Mouse (Mus musculus): ENCODE results near the gene Ttc30b.
"Not testable (repeated sequence)": the region's sequence is repeated elsewhere in the genome, so short reads cannot be mapped to it uniquely, and the experiment has no call there.

Ttc30b gene

GRCm38 (mm10) chr2:75938117-75939063 is at the start of gene Ttc30b:
Ttc30b (minus strand) TSS chr2:75938585.
- DNase-seq, result peak; percentile 94

GRCm38 (mm10) chr2:75987739-75988138 is 49.4 kb upstream of the Ttc30b start:
- DNase-seq, result no peak

GRCm38 (mm10) chr2:75985124-75985523 is 46.7 kb upstream of the Ttc30b start:
- peak; percentile 89 for DNase-seq

- no peak for DNase-seq
These were observed 45.5 kb upstream of the Ttc30b start for GRCm38 (mm10) chr2:75983847-75984246.

GRCm38 (mm10) chr2:75983091-75983490 is 44.7 kb upstream of the Ttc30b start:
- no peak for DNase-seq

- DNase-seq, result no peak
These were observed 44.2 kb upstream of the Ttc30b start for GRCm38 (mm10) chr2:75982626-75983025.

GRCm38 (mm10) chr2:75981440-75982081 is 43.2 kb upstream of the Ttc30b start, which contains the start of gene Ttc30a1:
Ttc30a1 (minus strand) TSS chr2:75981967.
- DNase-seq, result peak; percentile 93

- not testable (repeated sequence) for DNase-seq
These were observed 42.6 kb upstream of the Ttc30b start for GRCm38 (mm10) chr2:75980933-75981439.

GRCm38 (mm10) chr2:75977752-75978368 is 39.5 kb upstream of the Ttc30b start, which contains the start of gene Ttc30a2:
Ttc30a2 (minus strand) TSS chr2:75978170.
- DNase-seq, result peak; percentile 45

- not testable (repeated sequence) for DNase-seq
These were observed 37.7 kb upstream of the Ttc30b start for GRCm38 (mm10) chr2:75976070-75976469.

- no peak for DNase-seq
These were observed 35.7 kb upstream of the Ttc30b start for GRCm38 (mm10) chr2:75974131-75974530.

GRCm38 (mm10) chr2:75964972-75965371 is 26.6 kb upstream of the Ttc30b start:
- peak; percentile 78 for DNase-seq

GRCm38 (mm10) chr2:75964512-75964911 is 26.1 kb upstream of the Ttc30b start:
- peak; percentile 66 for DNase-seq

- no peak for DNase-seq
These were observed 25.7 kb upstream of the Ttc30b start for GRCm38 (mm10) chr2:75964051-75964450.

- peak; percentile 5 for DNase-seq
These were observed 24.9 kb upstream of the Ttc30b start for GRCm38 (mm10) chr2:75963211-75963840.

- peak; percentile 50 for DNase-seq
These were observed 22.3 kb upstream of the Ttc30b start for GRCm38 (mm10) chr2:75960366-75961330.

GRCm38 (mm10) chr2:75959850-75960365 is 21.5 kb upstream of the Ttc30b start:
- peak; percentile 66 for DNase-seq

- peak; percentile 74 for DNase-seq
These were observed 20.9 kb upstream of the Ttc30b start for GRCm38 (mm10) chr2:75959183-75959849.

GRCm38 (mm10) chr2:75955709-75956108 is 17.3 kb upstream of the Ttc30b start:
- DNase-seq, result peak; percentile 2

- no peak for DNase-seq
These were observed 14.9 kb upstream of the Ttc30b start for GRCm38 (mm10) chr2:75953320-75953719.

Data from retina, postnatal 1 day (tissue).